Mouse (Mus musculus): ENCODE results near the gene Gpnmb.

Gene Gpnmb

DNA sequence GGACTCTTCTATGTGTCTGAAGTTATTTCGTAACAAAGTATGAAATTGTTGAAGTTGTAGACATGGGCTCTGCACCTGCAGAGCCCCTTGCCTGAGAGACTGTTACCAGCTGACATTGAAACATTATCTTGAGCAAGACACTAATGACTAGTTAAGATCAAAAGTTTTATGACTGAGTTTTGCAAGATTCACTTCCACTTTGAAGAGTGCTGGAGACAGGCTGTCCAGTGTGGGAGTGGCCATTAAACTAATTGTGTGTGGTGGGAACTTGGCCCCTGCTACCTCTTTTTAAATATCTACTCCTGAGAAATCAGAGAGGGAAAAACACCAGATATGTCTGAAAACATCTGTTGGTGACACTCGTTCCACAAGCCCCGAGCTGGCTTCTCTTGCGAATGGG is 5.1 kb upstream of the Gpnmb start:
- DNase-seq (ENCODE audit: low read depth, low spot score), result no peak

DNA sequence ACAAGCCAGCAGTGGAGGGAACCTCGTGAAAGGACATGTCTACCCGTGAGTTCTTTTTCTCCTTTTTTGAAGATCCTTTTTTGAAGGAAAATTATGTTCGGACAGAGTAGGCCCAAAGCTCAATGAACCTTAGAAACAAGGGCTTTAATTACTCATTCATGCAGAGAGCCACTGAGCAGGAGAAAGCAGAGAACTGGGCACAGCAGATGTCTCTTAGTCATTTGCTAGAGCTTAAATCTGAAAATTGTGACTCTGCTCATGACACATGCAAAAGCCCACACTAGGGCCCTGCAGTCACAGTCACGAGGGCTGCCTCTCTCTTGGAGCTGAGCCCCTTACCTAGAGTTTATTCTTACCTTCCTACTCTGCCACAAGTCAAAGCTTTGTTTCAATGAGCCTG is 3.6 kb upstream of the Gpnmb start:
- no peak for DNase-seq (ENCODE audit: low read depth, low spot score)

DNA sequence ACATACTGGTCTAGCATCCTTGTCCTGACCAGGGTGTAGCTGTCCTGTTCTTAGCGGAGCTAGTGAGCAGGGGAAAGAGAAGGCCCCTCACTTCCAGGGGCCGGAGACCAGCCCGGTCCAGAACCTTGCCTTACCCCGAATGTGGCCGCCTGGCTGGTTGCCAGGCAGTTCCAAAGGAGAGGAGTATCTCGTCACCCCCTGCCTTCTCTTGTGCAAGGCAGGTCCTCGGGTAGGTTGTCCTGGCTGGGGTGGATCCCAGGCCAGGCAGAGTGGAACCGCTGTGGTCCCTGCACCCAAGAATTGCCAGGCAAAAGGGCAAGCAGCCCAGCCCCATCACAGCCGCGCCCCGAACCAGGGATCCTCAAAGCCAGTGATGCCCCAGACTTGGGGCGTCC is 919 bp downstream of the Gpnmb start:
- no peak for DNase-seq (ENCODE audit: low read depth, low spot score)

DNA sequence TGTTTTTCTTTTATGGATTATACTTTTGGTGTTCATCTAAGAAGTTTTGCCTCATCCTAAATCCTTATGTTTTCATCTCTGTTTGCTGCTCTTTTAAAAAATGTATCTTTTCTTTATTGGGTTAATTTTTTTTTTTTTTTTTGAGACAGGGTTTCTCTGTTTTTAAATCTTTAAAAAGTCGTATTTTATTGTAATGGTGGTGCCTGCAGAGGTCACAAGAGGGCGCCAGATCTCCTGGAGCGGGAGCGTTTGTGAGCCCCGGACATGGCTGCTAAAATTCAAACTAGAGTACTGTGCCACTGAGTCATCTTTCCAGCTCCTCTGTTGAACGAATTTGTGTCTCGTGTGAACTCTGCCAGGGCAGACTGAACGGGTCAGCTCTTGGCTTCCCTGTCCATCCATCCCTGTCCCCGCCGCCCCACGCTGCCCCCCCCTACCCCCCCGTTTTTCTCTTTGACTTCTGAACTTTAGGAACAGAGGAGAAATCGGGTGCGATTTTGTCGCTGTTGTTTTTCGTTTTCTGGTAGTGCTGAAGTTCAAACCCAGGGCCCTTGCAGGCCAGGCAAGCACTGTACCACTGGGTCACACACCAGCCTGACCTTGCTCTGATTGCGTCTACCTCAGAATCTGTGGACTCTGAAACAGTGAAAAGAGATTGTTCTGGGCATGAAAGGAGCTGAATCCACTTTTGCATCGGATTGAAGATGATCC is 3.3 kb downstream of the Gpnmb start:
- DNase-seq (ENCODE audit: low read depth, low spot score), result peak; percentile 67

DNA sequence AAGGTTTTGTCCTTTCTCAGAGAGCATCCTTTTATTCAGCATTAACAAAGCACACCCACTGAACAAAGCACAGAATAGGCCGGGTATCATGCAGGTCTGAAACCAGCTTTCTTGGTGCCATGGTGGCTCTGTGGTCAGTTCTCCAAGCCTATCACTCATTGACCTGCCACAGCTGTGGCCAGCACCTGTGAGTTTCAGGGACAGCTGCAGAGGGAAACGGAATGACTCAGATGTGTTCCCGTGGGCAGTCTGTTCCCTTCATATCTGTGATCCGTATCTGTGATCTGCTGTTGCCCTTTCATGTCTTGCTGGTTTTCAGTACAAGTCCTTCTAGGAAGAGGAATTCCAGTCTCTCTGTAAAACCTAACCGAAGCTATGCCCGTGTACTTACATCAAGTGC is 10.2 kb downstream of the Gpnmb start:
- DNase-seq (ENCODE audit: low read depth, low spot score), result no peak

DNA sequence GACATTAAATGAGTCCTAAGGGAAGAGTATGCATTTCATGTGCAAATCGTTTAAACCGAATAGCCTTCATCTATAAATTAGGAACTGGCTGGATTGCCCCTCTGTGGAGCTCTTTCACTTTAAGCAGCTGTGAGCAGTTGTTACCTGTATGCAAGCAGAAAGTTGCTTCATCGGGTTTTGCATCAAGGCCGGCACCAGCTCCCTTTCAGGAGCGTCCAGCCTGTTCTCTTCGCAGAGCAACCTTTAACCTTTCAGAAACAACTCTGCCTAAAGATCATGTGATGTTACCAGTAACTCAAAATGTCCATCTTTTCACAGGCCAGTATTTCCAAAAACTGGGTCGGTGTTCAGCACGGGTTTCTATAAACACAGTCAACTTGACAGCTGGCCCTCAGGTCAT is 10.6 kb downstream of the Gpnmb start:
- no peak for DNase-seq (ENCODE audit: low read depth, low spot score)

DNA sequence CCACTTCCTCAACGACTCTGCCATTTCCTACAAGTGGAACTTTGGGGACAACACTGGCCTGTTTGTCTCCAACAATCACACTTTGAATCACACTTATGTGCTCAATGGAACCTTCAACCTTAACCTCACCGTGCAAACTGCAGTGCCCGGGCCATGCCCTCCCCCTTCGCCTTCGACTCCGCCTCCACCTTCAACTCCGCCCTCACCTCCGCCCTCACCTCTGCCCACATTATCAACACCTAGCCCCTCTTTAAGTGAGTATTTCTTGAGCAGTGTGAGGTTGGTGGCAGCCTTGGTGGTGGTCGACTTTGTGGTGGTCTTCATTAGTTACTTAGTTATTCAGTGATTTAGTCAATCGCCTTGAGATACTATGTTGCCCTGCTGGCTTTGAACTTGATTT is 11.5 kb downstream of the Gpnmb start:
- DNase-seq (ENCODE audit: low read depth, low spot score), result no peak

DNA sequence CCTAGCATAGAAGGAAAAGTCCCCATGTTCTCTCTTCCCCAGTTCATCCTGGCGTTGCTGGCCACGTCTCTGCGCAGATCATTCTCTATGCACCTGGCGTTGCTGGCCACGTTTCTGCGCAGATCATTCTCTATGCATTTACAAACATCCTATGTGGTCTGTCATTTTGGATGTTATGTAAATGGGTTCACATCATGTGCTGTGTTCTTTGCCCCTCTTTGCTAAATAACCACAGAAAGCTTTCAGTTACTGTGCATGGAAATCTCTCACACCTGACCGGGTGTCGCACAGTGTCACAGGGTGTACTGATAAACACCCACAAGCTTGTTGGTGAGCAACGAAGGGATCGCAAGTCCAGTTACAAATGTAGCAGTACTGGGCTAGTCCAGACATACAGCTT is 12.0 kb downstream of the Gpnmb start:
- no peak for DNase-seq (ENCODE audit: low read depth, low spot score)

DNA sequence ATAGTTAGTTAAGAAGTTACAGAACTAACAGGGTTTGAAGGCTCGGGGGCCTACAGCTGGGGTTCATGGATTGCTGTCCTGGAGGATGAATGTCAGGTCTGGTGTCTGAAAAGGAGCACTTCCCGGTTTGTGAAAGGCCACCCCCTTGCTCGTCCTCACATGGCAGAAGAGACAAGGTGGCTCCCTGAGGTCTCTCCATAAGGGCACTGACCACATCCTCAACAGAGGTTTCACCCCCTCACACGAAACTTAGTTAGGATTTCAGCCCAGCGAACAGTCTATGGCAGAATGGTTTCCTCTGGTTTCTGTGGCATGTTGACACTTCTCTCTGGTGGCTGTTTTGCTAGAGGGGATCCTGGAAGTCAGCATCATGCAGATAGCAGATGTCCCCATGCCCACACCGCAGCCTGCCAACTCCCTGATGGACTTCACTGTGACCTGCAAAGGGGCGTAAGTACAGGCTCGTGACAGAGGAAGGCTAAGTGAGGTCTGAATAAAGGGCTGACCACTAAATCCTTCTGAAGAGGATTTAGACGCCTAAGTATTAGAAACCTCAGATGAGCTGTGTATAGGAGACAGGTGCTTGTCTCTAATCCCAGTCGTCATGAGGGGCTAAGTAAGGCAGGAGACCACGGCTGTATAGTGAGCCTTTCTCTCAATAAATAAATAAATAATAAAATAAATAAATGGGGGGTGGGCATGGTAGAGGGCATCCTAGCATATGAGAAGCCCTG is 14.5 kb downstream of the Gpnmb start:
- DNase-seq (ENCODE audit: low read depth, low spot score), result no peak

DNA sequence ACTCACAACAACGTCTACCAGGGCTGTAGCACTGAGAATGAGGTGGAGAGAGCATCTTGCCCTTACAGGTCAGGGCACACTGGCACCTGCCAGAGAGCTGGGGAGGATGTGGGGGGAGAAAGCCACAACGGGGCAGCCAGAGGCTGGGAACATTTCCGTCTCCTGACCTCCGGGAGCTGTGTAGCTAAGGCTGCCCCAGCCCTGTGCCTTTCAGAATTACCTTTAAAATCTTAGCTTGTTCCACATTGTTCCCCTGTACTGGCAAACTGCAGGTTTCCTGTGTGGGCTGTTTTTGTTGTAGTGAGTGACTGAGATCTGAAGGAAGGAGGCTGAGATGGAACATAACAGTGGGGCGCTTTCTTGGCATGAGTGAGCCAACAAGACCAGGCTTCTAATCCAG is 15.8 kb downstream of the Gpnmb start:
- no peak for DNase-seq (ENCODE audit: low read depth, low spot score)

DNA sequence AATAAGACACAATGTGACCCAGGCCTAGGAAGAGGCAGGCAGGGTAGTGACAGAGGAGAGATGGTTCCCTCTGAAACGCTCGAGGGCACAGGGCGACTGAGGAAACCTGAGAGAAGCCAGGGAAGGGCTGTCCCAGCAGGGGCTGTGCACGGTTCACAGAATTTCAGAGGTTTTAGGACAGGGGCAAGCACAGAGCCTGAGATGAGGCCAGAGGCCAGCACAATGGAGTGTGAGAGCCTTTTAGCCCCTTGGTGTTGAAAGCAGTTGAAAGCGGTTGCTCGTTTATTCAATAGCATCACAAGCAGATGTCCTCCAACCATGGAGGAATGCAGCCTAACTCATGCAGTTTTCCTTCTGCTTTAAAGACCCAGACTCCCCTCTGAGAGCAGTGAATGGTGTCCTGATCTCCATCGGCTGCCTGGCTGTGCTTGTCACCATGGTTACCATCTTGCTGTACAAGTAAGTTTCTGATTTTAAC is 18.9 kb downstream of the Gpnmb start:
- peak; percentile 67 for DNase-seq (ENCODE audit: low read depth, low spot score)

DNA sequence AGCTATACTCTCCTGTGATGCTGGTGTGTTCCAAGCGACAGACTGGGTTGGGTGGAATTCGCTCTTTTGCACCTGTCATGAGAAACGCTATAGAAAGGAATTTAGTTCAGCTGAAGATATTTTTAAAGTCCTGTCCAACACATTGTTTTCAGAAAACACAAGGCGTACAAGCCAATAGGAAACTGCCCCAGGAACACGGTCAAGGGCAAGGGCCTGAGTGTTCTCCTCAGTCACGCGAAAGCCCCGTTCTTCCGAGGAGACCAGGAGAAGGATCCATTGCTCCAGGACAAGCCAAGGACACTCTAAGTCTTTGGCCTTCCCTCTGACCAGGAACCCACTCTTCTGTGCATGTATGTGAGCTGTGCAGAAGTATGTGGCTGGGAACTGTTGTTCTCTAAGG is 19.7 kb downstream of the Gpnmb start:
- no peak for DNase-seq (ENCODE audit: low read depth, low spot score)

DNA sequence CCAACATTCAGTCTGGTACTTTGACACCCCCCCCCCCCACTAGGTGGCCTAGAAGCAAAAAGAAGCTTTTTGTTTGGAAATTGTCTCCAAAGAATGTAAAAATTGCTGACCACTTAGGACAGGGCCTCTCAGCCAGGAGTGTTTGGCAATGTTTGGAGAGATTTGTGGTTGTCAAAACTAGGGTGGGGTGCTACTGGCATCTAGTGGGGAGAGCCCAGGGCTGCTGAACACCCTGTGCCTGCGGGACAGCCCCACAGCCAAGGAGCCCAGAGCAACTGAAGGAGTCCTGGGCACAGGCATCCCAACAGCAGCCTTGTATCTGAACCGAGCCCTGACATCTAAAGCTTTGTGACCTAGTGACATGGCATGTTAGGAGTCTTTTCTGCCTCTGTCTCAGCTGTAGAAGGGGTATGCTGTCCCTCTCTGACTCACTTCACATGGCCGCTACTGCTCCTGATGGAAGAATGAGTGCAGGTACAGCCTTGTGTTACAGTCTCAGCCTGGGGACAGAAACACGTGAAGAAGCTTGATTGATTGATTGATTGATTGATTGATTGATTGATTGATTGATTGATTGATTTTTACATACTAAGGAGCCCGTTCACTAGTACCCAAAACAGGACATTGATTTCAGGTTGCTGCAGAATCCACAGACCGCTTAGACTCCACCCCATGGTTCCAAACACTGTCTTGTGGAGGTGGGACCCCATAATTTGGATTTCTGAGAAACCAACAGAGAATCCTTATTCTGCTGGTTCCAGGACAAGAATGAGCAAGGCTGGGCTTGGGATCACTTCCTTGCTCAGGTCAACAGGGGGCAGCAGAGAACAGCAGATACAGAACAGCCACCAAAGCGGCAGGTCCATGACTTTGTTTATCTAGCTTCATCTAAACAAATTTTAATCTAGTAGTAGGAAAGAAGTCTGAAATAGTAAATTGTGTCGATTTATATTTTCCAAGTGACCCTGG is 21.0 kb downstream of the Gpnmb start:
- peak; percentile 75 for DNase-seq (ENCODE audit: low read depth, low spot score)

DNA sequence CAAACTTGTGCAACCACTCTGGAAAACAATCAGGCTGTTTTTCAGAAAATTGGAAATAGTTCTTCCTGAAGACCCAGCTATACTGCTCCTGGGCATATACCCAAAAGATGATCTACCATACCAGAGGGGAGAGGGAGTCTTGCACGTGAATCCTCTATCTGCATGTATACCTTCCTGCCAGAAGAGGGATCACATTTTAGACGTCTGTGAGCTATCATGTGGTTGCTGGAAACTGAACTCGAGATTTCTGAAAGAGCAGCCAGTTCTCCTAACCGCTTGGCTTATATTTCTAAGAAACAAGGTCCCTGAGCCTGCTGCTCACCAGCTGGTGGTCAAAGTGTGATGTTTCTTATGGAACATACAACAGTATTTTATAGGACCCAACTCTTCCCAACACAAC is 32.0 kb downstream of the Gpnmb start:
- DNase-seq (ENCODE audit: low read depth, low spot score), result no peak

DNA sequence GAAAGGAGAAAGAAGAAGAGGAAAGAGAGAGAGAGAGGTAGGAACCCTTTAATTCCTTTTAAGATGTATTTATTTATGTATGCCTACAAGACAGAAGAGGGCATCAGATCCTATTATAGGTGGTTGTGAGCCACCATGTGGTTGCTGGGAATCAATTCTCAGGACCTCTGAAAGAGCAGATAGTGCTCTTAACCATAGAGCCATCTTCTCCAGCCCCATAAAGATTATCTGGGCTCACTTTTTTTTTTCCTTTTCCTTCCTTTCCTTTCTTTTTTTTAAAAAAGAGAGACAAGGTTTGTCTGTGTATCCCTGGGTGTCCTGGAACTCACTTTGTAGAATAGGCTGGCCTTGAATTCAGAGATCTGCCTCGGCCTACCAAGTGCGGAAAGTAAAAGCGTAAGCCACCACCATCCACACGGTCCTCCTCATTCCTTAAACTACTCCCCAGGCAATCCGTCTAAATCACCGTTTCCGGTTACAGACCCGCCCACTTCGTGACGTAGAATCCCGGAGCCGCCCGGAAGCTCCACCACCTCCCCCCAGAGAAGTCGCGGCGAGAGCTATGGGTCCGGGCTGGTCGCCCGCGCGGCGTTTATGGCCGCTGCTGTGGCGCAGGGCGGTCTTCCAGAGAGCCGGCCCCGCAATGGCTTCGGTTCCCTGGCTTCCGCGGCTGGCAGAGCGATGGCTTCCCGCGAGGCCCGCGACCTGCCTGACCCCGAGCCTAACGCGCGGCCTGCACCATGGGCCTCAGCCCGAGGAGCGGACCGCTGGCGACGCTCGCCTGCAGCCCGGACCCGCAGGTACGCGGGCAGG is 37.2 kb downstream of the Gpnmb start, which contains the start of gene Malsu1:
TSS of gene Malsu1 (plus strand) at position 492 of the 813 bp plus-strand sequence.
- peak; percentile 95 for DNase-seq (ENCODE audit: low read depth, low spot score)

DNA sequence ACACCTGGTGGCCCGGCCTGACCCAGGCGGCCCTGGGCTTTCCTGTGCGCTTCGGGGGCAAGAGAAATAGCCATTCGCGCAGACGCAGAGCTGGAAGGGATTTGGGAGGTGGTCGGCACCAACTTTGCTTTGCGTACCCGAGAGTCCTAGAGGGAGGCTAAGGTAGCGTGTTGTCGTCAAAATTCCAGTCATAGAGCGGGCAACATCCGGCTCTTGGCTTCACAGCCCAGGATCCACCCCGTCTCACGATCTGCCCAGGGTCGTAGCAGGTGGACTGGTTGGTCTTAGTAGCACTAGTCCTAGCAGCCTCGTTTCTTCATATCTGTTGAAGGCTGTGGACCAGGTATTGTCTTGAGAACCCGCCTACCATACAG is 37.8 kb downstream of the Gpnmb start:
- peak; percentile 37 for DNase-seq (ENCODE audit: low read depth, low spot score)

DNA sequence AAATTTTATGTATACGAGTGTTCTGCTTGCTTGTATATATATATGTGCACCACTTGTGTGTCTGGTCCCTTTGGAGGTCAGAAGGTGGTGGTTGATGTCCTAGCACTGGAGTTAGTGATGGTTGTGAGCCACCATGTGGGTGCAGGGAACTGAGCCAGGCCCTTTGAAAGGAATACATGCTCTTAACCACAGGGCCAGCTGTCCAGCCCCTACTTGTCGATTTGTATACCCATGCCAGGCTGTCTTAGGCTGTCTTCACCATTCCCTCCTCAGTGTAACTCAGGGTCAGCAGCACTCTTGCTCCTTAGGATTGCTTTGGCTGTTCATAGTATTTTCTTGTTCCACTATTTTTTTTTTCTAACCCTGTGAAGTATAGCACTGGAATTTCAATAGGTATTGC is 41.5 kb downstream of the Gpnmb start:
- DNase-seq (ENCODE audit: low read depth, low spot score), result no peak

DNA sequence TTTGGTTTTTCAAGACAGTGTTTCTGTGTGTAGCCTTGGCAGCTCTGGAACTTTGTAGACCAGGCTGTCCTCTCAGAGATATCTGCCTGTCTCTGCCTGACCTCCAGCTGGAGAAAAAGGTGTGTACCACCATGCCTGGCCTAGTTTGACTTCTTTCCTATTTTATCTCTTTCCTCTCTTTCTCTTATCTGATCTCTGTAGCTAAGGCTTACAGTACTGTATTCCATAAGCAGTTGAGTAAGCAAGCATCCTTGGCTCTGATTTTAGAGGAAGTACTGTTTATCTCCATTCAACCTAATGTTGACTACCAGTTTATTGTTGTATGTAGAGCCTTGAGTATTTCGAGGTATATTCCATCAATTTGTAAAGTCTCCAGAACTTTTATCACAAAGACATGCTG is 43.0 kb downstream of the Gpnmb start:
- DNase-seq (ENCODE audit: low read depth, low spot score), result no peak

DNA sequence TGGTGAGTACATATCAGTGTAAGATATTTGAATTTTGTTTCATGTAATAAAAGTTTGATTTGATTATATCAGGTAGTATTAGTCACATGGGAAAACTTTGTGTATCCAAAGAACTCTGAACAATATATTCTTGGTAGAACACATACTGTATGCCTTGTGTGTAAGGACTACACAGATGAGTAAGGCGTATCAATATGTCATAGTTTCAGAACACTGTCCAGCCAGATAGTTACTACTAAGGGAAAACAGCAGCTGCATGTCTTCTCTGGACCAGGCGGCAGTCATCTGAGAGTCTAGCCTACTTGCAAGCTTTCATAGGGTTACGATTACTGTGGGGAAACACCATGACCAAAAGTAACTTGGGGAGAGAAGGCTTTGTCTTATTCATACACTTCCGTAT is 46.7 kb downstream of the Gpnmb start:
- DNase-seq (ENCODE audit: low read depth, low spot score), result no peak

DNA sequence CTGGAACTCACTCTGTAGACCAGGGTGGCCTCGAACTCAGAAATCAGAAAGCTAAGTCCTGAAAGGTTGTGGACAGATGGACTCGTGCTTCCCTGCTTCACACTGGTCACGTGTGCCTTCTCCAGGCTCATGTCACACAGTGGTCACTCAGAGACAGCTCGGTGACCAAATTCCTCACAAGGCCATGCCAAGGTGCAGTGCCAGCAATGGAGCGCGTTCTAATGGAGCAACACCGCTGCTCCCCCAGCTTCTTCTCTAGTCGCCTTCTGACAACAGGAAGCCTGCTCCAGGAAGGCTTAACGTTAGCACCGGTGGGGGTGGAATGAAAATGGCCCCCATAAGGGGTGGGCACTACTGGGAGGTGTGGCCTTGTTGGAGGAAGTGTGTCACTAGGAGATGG is 58.6 kb downstream of the Gpnmb start:
- no peak for DNase-seq (ENCODE audit: low read depth, low spot score)

DNA sequence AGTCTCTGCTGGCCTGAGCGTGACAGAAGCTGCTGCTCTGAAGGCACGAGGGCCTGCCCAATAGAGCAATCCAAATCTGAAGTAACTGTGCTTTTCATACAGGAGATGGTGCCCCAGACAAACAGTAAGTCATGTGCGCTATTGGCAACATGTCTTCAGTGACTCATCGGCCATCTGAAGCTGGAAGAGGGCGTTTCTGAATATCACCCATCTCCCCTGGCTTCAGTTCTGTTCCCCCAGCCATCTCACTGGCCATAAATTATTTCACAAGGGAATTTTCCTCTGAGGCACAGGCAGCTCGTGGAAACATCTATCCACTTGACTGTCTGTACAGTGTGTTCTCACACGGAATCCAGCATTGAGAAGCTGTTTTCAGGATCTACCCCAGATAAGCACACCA is 60.1 kb downstream of the Gpnmb start:
- no peak for DNase-seq (ENCODE audit: low read depth, low spot score)

Data from mesoderm, embryonic 11.5 days (tissue).